Mouse (Mus musculus): ENCODE data around the gene Prx.

Gene Prx

DNA sequence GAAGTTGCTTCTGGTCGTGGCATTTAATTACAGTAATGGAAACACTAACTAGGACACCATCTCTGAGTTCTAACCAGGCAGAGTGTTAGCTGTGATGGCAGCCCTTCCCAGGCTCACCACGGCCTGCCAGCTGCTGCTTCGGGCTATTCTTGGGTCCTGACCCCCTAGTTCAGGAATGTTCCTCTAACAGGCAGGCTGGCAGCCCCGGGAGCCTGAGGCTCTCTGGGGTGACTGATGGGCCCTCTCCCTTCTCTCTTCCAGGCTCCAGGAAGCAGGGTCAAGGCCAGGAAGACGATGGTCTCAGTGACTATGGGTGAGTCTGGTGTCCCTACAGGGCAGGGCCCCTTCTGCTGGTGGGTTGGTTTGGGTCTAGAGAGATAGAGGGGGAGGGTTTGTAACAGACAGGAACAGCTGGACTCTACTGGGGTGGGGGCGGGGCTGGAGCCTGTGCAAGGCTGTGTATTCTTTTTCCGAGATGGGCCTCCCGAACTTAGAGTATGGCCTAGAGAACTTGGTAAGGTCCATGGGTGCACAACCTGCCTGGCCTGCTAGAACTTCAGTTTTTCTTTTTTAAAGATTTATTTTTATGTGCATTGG is 61.3 kb downstream of the Prx start:
- DNase-seq (ENCODE audit: low spot score in 2 of 2), result no peak

DNA sequence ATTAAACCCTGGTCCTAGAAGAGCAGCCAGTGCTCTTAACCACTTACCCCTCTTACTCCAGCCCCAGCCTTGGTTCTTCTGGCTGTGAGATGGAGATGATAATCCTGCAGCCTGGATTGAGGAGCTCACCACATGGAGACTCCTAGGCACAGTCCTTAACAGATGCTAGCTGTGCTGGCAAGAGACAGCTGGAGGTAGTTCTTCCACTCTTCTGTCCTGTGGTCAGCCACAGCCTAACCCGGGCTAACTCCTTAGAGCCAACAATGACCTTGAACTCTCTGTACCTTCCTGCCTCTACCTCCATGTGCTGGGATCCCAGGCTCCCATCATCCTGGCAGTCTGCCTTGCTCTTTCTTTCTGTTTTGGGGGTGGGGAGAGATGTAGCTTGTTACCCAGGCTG is 61.9 kb downstream of the Prx start:
- no peak for DNase-seq (ENCODE audit: low spot score in 2 of 2)
